13 mouse cellular contexts compared by ENCODE assay signal in genomic region chr13:34675847-34676383, GRCm38 (mm10). TPM values are rescaled to one million over a fixed set of nuclear protein-coding genes. Genes with fewer than 3 reads are reported as not detected.
DNase-seq lines count a peak whose midpoint lies in the region; ATAC-seq lines count a peak whose summit lies in the region.
"Had no signal": no experiment of that assay in that cellular context is flagged by ENCODE, and none has a peak within 500 bp of the region (broad histone marks: within the 10 kb centered on the region; RNA-seq: fewer than 3 reads in every experiment).

No protein-coding gene starts in this region.

- peak overlapping the region; percentile 40 for H3K27ac ChIP-seq in heart, embryonic 16.5 days (ENCODE audit: low read length)
- no peak overlapping the region for H3K27ac ChIP-seq in heart, embryonic 12.5 days (ENCODE audit: poor library complexity, severe bottlenecking)
- peak overlapping the region; percentile 72 for H3K27ac ChIP-seq in embryonic facial prominence, embryonic 14.5 days (replicated peaks; ENCODE audit: low read depth, low read length)
- H3K27ac ChIP-seq: macrophage had no signal

- H3K4me1 ChIP-seq in heart, embryonic 16.5 days (ENCODE audit: control insufficient read depth, insufficient read depth, low read length) = 0 out of 2 replicates have a peak, but pooled peaks cover 2% of the 10 kb centered on the region
- H3K4me1 ChIP-seq in heart, embryonic 12.5 days (replicated peaks) = peaks cover 6% of the 10 kb centered on the region; the same call in 1 of the 2 replicates
- H3K4me1 ChIP-seq in embryonic facial prominence, embryonic 14.5 days (ENCODE audit: control insufficient read depth, insufficient read depth, low read length) = peaks cover 19% of the 10 kb centered on the region

- DNase-seq in Muller cell, postnatal 12 days (ENCODE audit: inconsistent ontology term) = peak; percentile 16
- peak; percentile 81 for DNase-seq in embryonic facial prominence, embryonic 14.5 days (ENCODE audit: low spot score)
- DNase-seq in mesoderm, embryonic 11.5 days (ENCODE audit: low read depth, low spot score) = peak; percentile 24
- DNase-seq in adrenal gland, adult (ENCODE audit: inconsistent age in 2 of 2, low spot score in 1 of 2) = no peak
- DNase-seq in left cerebral cortex, postnatal 10 days (ENCODE audit: extremely low spot score in 1 of 2, low spot score in 2 of 2) = no peak
- DNase-seq: kidney, postnatal 25 days; thymus, postnatal 14 days had no signal

- no peaks in the 10 kb centered on the region for H3K9me3 ChIP-seq in heart, embryonic 16.5 days (replicated peaks; ENCODE audit: control insufficient read depth, low read length)
- no peaks in the 10 kb centered on the region for H3K9me3 ChIP-seq in heart, embryonic 12.5 days (replicated peaks)
- H3K9me3 ChIP-seq in embryonic facial prominence, embryonic 14.5 days (ENCODE audit: control insufficient read depth, low read length) = no peaks in the 10 kb centered on the region

- no peak for ATAC-seq in heart, embryonic 16.5 days (replicated peaks; ENCODE audit: extremely low read depth, insufficient read depth, low FRiP score)
- no peak for ATAC-seq in heart, embryonic 12.5 days (ENCODE audit: insufficient number of reproducible peaks, low FRiP score)
- peak; percentile 72; the same call in 1 of the 2 replicates for ATAC-seq in embryonic facial prominence, embryonic 14.5 days (ENCODE audit: low read depth)
- ATAC-seq in granulocyte monocyte progenitor cell, adult 5-6 weeks (replicated peaks; ENCODE audit: poor library complexity, severe bottlenecking) = no peak

- H3K4me3 ChIP-seq in heart, embryonic 16.5 days (ENCODE audit: low read length) = no peak overlapping the region
- no peak overlapping the region for H3K4me3 ChIP-seq in heart, embryonic 12.5 days
- H3K4me3 ChIP-seq in embryonic facial prominence, embryonic 14.5 days (ENCODE audit: low read depth, low read length) = no peak overlapping the region

- intact Hi-C loops in left cerebral cortex, postnatal 10 days (cut with DNase I) = no loop called here

- no peak overlapping the region for H3K9ac ChIP-seq in heart, embryonic 16.5 days (ENCODE audit: low read length)
- no peak overlapping the region for H3K9ac ChIP-seq in heart, embryonic 12.5 days
- no peak overlapping the region for H3K9ac ChIP-seq in embryonic facial prominence, embryonic 14.5 days (ENCODE audit: low read depth, low read length)

- 51% methylated on average over 7 of the region's 7 CpGs for WGBS in heart, embryonic 16.5 days
- WGBS in heart, embryonic 12.5 days = 67% methylated on average over 7 of the region's 7 CpGs
- WGBS in embryonic facial prominence, embryonic 14.5 days = 31% methylated on average over 7 of the region's 7 CpGs

- no peak overlapping the region for H3K4me2 ChIP-seq in heart, embryonic 16.5 days (ENCODE audit: low read depth, low read length)
- no peak overlapping the region for H3K4me2 ChIP-seq in heart, embryonic 12.5 days
- 0 out of 2 replicates have a peak overlapping the region, but pooled peaks have one; percentile 0 for H3K4me2 ChIP-seq in embryonic facial prominence, embryonic 14.5 days (ENCODE audit: low read depth, low read length)

- no peaks in the 10 kb centered on the region for H3K27me3 ChIP-seq in heart, embryonic 16.5 days (ENCODE audit: control insufficient read depth, insufficient read depth, low read length)
- H3K27me3 ChIP-seq in heart, embryonic 12.5 days (replicated peaks) = no peaks in the 10 kb centered on the region
- no peaks in the 10 kb centered on the region for H3K27me3 ChIP-seq in embryonic facial prominence, embryonic 14.5 days (replicated peaks; ENCODE audit: control insufficient read depth, insufficient read depth, low read length)

- no peaks in the 10 kb centered on the region for H3K36me3 ChIP-seq in heart, embryonic 16.5 days (ENCODE audit: control insufficient read depth, insufficient read depth)
- H3K36me3 ChIP-seq in heart, embryonic 12.5 days = no peaks in the 10 kb centered on the region
- no peaks in the 10 kb centered on the region for H3K36me3 ChIP-seq in embryonic facial prominence, embryonic 14.5 days (ENCODE audit: control insufficient read depth, insufficient read depth, low read length)

RNA-seq across cellular contexts. Expression of gene Pxdc1, which starts 22.6 kb away (rescaled TPM):
- 19.3 and 21.2 TPM in 2 replicates for polyA plus RNA-seq in heart, embryonic 16.5 days (2015; fragmentation: Nextera tagmentation; extraction: Ambion mirVana)
- polyA plus RNA-seq in heart, embryonic 12.5 days (2016; fragmentation: Nextera tagmentation; extraction: Ambion mirVana) = 23.8 and 27.1 TPM in 2 replicates
- 31.0 and 33.5 TPM in 2 replicates for polyA plus RNA-seq in embryonic facial prominence, embryonic 14.5 days (2014; fragmentation: Nextera tagmentation; extraction: Ambion mirVana)
- total RNA-seq in granulocyte monocyte progenitor cell, adult 5-6 weeks (2014; fragmentation: Nextera tagmentation) = not detected in 2 replicates
- not detected in 2 replicates for total RNA-seq in granulocyte monocyte progenitor cell, adult 5-6 weeks (2017)
- 10 to 100 TPM; 10.2 to 10.8 TPM for total RNA-seq in left cerebral cortex, postnatal 10 days (2021)

RNA-seq across cellular contexts. Expression of gene Fam50b, which starts 58.7 kb away (rescaled TPM):
- polyA plus RNA-seq in heart, embryonic 16.5 days (2015; fragmentation: Nextera tagmentation; extraction: Ambion mirVana) = not detected in 2 replicates
- polyA plus RNA-seq in heart, embryonic 12.5 days (2016; fragmentation: Nextera tagmentation; extraction: Ambion mirVana) = not detected in 2 replicates
- polyA plus RNA-seq in embryonic facial prominence, embryonic 14.5 days (2014; fragmentation: Nextera tagmentation; extraction: Ambion mirVana) = 0.28 TPM in 1 of 2 replicates, not detected in the other
- total RNA-seq in granulocyte monocyte progenitor cell, adult 5-6 weeks (2014; fragmentation: Nextera tagmentation) = not detected in 2 replicates
- not detected in 2 replicates for total RNA-seq in granulocyte monocyte progenitor cell, adult 5-6 weeks (2017)
- total RNA-seq in left cerebral cortex, postnatal 10 days (2021) = not detected
- total RNA-seq: heart, adult 8-10 months had no signal
- polyA plus RNA-seq: limb, embryonic 14.5 days; macrophage had no signal

Comparison
In these comparisons a context has a peak if more than half of its experiments do, and no peak if none do; other contexts are left out.
1. DNase-seq: peak in Muller cell, postnatal 12 days (single experiment), embryonic facial prominence, embryonic 14.5 days (single experiment) and mesoderm, embryonic 11.5 days (single experiment); none in adrenal gland, adult (0 of 2) and left cerebral cortex, postnatal 10 days (0 of 2).